Mouse (Mus musculus) liver, embryonic 13.5 days (tissue): ENCODE results near the gene Ndufs5. TPM values are rescaled to one million over a fixed set of nuclear protein-coding genes. Genes with fewer than 3 reads are reported as not detected.

ENCODE experiments used
- ATAC-seq: fragments of 200-750 bp; cut with Nextera tagmentation; 2 replicates; pipeline ENCODE4 v1.8.0; 2017; ENCODE audit warnings: low read depth, mild to moderate bottlenecking, moderate number of reproducible peaks, moderate library complexity
- DNase-seq: peaks from one replicate; pipeline ENCODE4 v3.0.0; 2022
- H3K27ac ChIP-seq: fragments of 300-500 bp; sonication (generic); 2 replicates; pipeline ENCODE4 v1.5.1; 2015; ENCODE audit warnings: moderate library complexity, mild to moderate bottlenecking, inconsistent platforms
- H3K27me3 ChIP-seq: fragments of 300-500 bp; sonication (generic); 2 replicates; pipeline ENCODE4 v1.6.1; 2015; ENCODE audit warnings: mild to moderate bottlenecking, inconsistent platforms
- H3K36me3 ChIP-seq: fragments of 300-500 bp; sonication (generic); 2 replicates; pipeline ENCODE4 v1.6.1; 2015; ENCODE audit warnings: mild to moderate bottlenecking, inconsistent platforms
- H3K4me1 ChIP-seq: fragments of 300-500 bp; sonication (generic); replicated peaks from 2 replicates; pipeline ENCODE4 v1.6.1; 2015; ENCODE audit warnings: inconsistent platforms
- H3K4me2 ChIP-seq: fragments of 300-500 bp; sonication (generic); 2 replicates; pipeline ENCODE4 v1.6.1; 2015; ENCODE audit warnings: inconsistent platforms, mild to moderate bottlenecking, moderate library complexity
- H3K4me3 ChIP-seq: fragments of 300-500 bp; sonication (generic); replicated peaks from 2 replicates; pipeline ENCODE4 v1.5.1; 2015; ENCODE audit warnings: mild to moderate bottlenecking, inconsistent platforms
- H3K9ac ChIP-seq: fragments of 300-500 bp; sonication (generic); 2 replicates; pipeline ENCODE4 v1.6.1; 2015; ENCODE audit warnings: mild to moderate bottlenecking, inconsistent platforms
- H3K9me3 ChIP-seq: fragments of 300-500 bp; sonication (generic); replicated peaks from 2 replicates; pipeline ENCODE4 v1.6.1; 2016; ENCODE audit warnings: inconsistent platforms
- WGBS: fragments of 180-500 bp; shearing (Covaris S2); methylation state at CpG from one replicate; pipeline ENCODE4 v1.1.7; 2015; ENCODE audit not compliant: insufficient replicate concordance; 5-methylcytosine and 5-hydroxymethylcytosine counted together
- polyA plus RNA-seq: library from polyadenylated mRNA; unstranded; fragments of >200 nt; fragmentation: Nextera tagmentation; extraction: Ambion mirVana; gene quantifications from 2 replicates; pipeline ENCODE4 v1.2.1, GENCODE M21; 2015

Gene Ndufs5
- polyA plus RNA-seq, 1 experiment from 2014 or later = 192 TPM

- ATAC-seq (peak; percentile 75), DNase-seq (no peak)
- Histone ChIP-seq H3K4me1 (0 out of 2 replicates have a peak, but pooled peaks cover 12% of the 10 kb centered on the region), H3K36me3 (no peaks in the 10 kb centered on the region), H3K9ac (peak overlapping the region; percentile 62), H3K4me2 (peak overlapping the region; percentile 80), H3K27ac (no peak overlapping the region), H3K9me3 (no peaks in the 10 kb centered on the region), H3K4me3 (peak overlapping the region; percentile 65), H3K27me3 (peaks cover 65% of the 10 kb centered on the region)
- under 1% methylated on average over 55 of the region's 89 CpGs for WGBS
Measured at GRCm38 (mm10) chr4:123687025-123687781, 30.8 kb downstream of the Ndufs5 start.

DNA sequence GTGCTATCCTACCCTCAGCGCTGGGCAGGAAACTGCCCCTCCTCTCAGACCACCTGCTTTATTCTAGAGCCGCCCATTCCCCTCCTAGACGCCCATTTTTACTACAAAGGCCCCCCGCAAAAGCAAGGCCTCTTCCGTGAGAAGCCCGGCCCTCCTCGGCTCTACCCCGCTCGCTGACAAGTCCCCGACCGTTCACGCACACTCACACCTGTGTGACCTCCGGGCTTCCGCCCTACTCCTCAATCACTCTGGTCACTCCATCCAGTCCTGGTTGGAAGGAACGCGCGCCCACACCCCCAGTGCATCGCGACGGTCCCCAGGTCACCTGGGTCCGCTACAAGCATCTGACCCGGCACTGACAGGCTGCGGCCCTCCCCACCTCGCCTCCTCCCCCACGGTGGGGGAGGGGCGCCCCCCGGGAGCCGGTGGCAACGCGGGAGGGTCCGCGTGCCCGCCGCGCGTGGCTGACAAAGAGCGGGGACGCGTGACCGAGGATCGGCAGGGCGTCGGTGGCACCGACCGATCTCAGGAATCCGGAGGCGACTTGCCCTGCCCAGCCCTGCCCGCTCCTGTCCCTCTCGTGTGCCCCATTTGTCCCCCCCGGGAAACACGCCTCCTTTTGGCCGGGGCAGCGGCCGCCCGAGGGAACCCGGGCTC lies 31.5 kb downstream of the Ndufs5 start:
- Histone ChIP-seq H3K27me3 (peaks cover 63% of the 10 kb centered on the region), H3K9ac (peak overlapping the region; percentile 62), H3K27ac (no peak overlapping the region), H3K4me3 (peak overlapping the region; percentile 65), H3K4me1 (0 out of 2 replicates have a peak, but pooled peaks cover 12% of the 10 kb centered on the region), H3K9me3 (no peaks in the 10 kb centered on the region), H3K4me2 (peak overlapping the region; percentile 80), H3K36me3 (no peaks in the 10 kb centered on the region)
- DNase-seq (no peak), ATAC-seq (0 out of 2 replicates have a peak, but pooled peaks have one; percentile 34)
- 3% methylated on average over 49 of the region's 56 CpGs for WGBS

- Histone ChIP-seq H3K4me3 (no peak overlapping the region), H3K27ac (no peak overlapping the region), H3K9ac (no peak overlapping the region), H3K4me2 (no peak overlapping the region), H3K36me3 (no peaks in the 10 kb centered on the region), H3K9me3 (no peaks in the 10 kb centered on the region), H3K4me1 (0 out of 2 replicates have a peak, but pooled peaks cover 12% of the 10 kb centered on the region), H3K27me3 (peaks cover 57% of the 10 kb centered on the region)
- DNase-seq (no peak), ATAC-seq (no peak)
- 55% methylated on average over 8 of the region's 8 CpGs for WGBS
Measured at GRCm38 (mm10) chr4:123685506-123686242, 32.3 kb downstream of the Ndufs5 start.

DNA sequence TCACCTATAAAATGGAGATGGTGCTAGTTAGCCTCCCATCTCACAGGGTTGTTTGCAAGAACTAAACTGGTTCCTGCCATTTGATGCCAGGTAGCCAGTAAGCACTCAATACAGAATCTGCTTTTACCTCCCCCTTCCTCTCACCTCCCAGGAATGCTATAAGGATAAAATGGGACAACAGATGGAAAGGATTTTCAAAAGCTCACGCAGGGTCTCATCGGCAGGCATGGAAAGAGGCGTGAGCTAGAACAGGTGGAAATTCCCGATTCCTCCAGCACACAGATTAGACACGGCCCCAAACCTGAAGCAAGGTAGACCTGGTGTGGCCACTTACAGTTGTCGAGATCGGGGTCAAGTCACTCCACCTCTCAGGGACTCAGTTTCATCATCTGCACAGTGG lies 33.0 kb downstream of the Ndufs5 start:
- no peak for DNase-seq
- Histone ChIP-seq H3K27ac (no peak overlapping the region), H3K27me3 (peaks cover 55% of the 10 kb centered on the region), H3K4me3 (no peak overlapping the region), H3K9ac (no peak overlapping the region), H3K9me3 (no peaks in the 10 kb centered on the region), H3K4me1 (0 out of 2 replicates have a peak, but pooled peaks cover 12% of the 10 kb centered on the region), H3K4me2 (no peak overlapping the region), H3K36me3 (no peaks in the 10 kb centered on the region)
- 69% methylated on average over 7 of the region's 7 CpGs for WGBS
- ATAC-seq = no peak

DNA sequence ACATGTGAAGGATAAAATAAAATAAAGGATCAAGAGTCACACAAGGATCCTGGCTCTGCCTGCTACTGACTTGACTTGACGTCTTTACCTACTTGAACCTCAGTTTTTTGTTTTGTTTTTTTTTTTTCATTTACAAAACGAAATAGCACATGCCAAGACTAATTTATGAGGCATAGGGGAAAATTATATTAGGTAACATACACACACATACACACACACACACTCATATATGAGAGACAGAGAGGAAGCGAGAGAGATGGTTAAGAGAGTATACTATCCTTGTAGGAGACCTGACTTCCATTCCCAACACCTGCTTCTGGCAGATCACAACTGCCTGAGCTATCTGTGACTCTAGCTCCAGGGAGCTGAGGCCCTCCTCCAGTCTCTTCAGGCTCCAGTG lies 33.7 kb downstream of the Ndufs5 start, which contains the start of gene Macf1:
Macf1 (minus strand) TSS at position 101 of the 400 bp plus-strand sequence.
- Histone ChIP-seq H3K36me3 (no peaks in the 10 kb centered on the region), H3K4me1 (0 out of 2 replicates have a peak, but pooled peaks cover 12% of the 10 kb centered on the region), H3K27me3 (peaks cover 54% of the 10 kb centered on the region), H3K27ac (no peak within 1 kb of the TSS), H3K9me3 (no peaks in the 10 kb centered on the region), H3K4me3 (no peak within 1 kb of the TSS), H3K9ac (no peak within 1 kb of the TSS), H3K4me2 (no peak within 1 kb of the TSS)
- DNase-seq (no peak), ATAC-seq (no peak)
- WGBS = 60% methylated on average over 3 of the region's 3 CpGs

DNA sequence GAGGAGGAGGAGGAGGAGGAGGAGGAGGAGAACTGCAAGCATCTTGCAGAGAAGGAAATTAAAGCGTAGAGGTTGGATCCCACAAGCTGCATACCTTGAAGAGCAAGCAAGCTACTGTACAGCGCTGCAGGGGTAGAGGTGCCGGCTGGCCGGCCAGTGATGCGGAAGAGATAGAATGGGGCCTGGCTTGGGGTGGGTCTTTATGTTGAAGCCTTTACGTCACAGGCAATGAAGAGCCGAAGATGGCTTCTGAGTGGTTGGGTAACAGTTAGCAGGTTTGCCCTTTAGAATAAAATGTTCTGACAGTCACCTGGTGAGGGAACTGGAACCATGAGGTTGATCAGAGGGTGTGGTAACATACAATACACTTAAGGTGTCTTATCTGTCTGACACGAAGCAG lies 35.7 kb downstream of the Ndufs5 start:
- no peak overlapping the region for H3K9ac ChIP-seq
- no peaks in the 10 kb centered on the region for H3K36me3 ChIP-seq
- no peak overlapping the region for H3K4me2 ChIP-seq
- DNase-seq = no peak
- no peaks in the 10 kb centered on the region for H3K9me3 ChIP-seq
- ATAC-seq = no peak
- 74% methylated on average over 8 of the region's 8 CpGs for WGBS
- 0 out of 2 replicates have a peak, but pooled peaks cover 9% of the 10 kb centered on the region for H3K4me1 ChIP-seq
- H3K4me3 ChIP-seq = no peak overlapping the region
- H3K27me3 ChIP-seq = peaks cover 40% of the 10 kb centered on the region
- H3K27ac ChIP-seq = no peak overlapping the region

DNA sequence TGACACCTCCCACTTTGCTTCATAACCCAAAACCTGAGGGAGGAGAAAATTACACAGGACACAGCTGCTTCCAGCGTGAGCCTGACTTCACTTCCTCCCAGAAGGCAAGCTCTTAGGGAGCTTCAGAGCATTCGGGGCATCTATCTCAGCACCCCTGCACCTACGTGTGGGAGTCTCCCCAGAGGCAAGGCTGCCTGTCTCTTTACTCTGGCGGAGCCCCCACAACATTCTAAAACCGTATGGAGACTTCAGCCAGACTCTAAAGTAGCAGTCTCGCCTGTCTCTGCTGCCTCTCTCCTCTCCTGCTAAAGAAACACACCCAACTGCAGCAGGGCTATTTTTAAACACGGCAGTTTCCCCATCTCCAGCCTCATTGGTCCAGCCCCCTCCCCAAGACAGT lies 37.0 kb downstream of the Ndufs5 start:
- no peak overlapping the region for H3K4me2 ChIP-seq
- no peak for DNase-seq
- H3K27ac ChIP-seq = no peak overlapping the region
- no peak for ATAC-seq
- H3K4me3 ChIP-seq = no peak overlapping the region
- no peak overlapping the region for H3K9ac ChIP-seq
- no peaks in the 10 kb centered on the region for H3K36me3 ChIP-seq
- no peaks in the 10 kb centered on the region for H3K4me1 ChIP-seq
- H3K9me3 ChIP-seq = no peaks in the 10 kb centered on the region
- peaks cover 32% of the 10 kb centered on the region for H3K27me3 ChIP-seq
- WGBS = 22% methylated on average over 7 of the region's 7 CpGs

- no peak overlapping the region for H3K4me2 ChIP-seq
- no peak for ATAC-seq
- H3K9me3 ChIP-seq = no peaks in the 10 kb centered on the region
- H3K36me3 ChIP-seq = no peaks in the 10 kb centered on the region
- 65% methylated on average over 10 of the region's 10 CpGs for WGBS
- 0 out of 2 replicates have a peak, but pooled peaks cover 6% of the 10 kb centered on the region for H3K27me3 ChIP-seq
- H3K4me1 ChIP-seq = no peaks in the 10 kb centered on the region
- no peak overlapping the region for H3K9ac ChIP-seq
- H3K4me3 ChIP-seq = no peak overlapping the region
- H3K27ac ChIP-seq = no peak overlapping the region
- DNase-seq = no peak
Measured at GRCm38 (mm10) chr4:123677060-123677804, 40.8 kb downstream of the Ndufs5 start.

- H3K9ac ChIP-seq = no peak overlapping the region
- H3K27ac ChIP-seq = no peak overlapping the region
- no peaks in the 10 kb centered on the region for H3K9me3 ChIP-seq
- peaks cover 19% of the 10 kb centered on the region for H3K4me1 ChIP-seq
- H3K4me3 ChIP-seq = no peak overlapping the region
- ATAC-seq (no peak), DNase-seq (no peak)
- H3K27me3 ChIP-seq = no peaks in the 10 kb centered on the region
- H3K36me3 ChIP-seq = no peaks in the 10 kb centered on the region
- no peak overlapping the region for H3K4me2 ChIP-seq
Measured at GRCm38 (mm10) chr4:123670598-123670997, 47.4 kb downstream of the Ndufs5 start.

- Histone ChIP-seq H3K27ac (no peak overlapping the region), H3K4me1 (peaks cover 26% of the 10 kb centered on the region), H3K9me3 (no peaks in the 10 kb centered on the region), H3K4me3 (no peak overlapping the region), H3K36me3 (no peaks in the 10 kb centered on the region), H3K27me3 (no peaks in the 10 kb centered on the region), H3K4me2 (no peak overlapping the region), H3K9ac (no peak overlapping the region)
- DNase-seq (no peak), ATAC-seq (no peak)
- WGBS = 62% methylated on average over 6 of the region's 6 CpGs
Measured at GRCm38 (mm10) chr4:123669696-123670095, 48.3 kb downstream of the Ndufs5 start.
